Mouse (Mus musculus): Measurements from ENCODE around the gene Shq1. TPM values are rescaled to one million over a fixed set of nuclear protein-coding genes. Genes with fewer than 3 reads are reported as not detected.

The Shq1 gene
- 1 to 10 TPM; 8.5 to 8.6 TPM for total RNA-seq (2021)
- polyA plus RNA-seq (2012; rRNA removed) = 3.7 and 4.5 TPM in 2 replicates
- long read RNA-seq, transcript Shq1-204 (11 exons, 1,990 nt) = major isoform, 6 of 6 reads
- long read RNA-seq, partial matches to known transcripts = 0 of 6 reads
- long read RNA-seq, other reads (novel, unspliced or antisense) = 0 of 6 reads

GRCm38 (mm10) chr6:100670880-100671344 is at the start of gene Shq1:
Gene Shq1, minus strand, starts transcription at chr6:100671157.
- peak; percentile 92 for DNase-seq

GRCm38 (mm10) chr6:100720098-100720501 is 49.1 kb upstream of the Shq1 start:
- DNase-seq = no peak

GRCm38 (mm10) chr6:100716817-100717216 is 45.9 kb upstream of the Shq1 start:
- DNase-seq = no peak

GRCm38 (mm10) chr6:100716152-100716551 is 45.2 kb upstream of the Shq1 start:
- no peak for DNase-seq

- DNase-seq = no peak
These were observed 44.4 kb upstream of the Shq1 start for GRCm38 (mm10) chr6:100715296-100715828.

GRCm38 (mm10) chr6:100710866-100711265 is 39.9 kb upstream of the Shq1 start:
- no peak for DNase-seq

- no peak for DNase-seq
These were observed 39.2 kb upstream of the Shq1 start for GRCm38 (mm10) chr6:100710170-100710569.

GRCm38 (mm10) chr6:100709483-100709882 is 38.5 kb upstream of the Shq1 start:
- peak; percentile 81 for DNase-seq

- DNase-seq = no peak
These were observed 38.0 kb upstream of the Shq1 start for GRCm38 (mm10) chr6:100708996-100709395.

GRCm38 (mm10) chr6:100708248-100708647 is 37.3 kb upstream of the Shq1 start:
- DNase-seq = no peak

GRCm38 (mm10) chr6:100707557-100707956 is 36.6 kb upstream of the Shq1 start:
- no peak for DNase-seq

GRCm38 (mm10) chr6:100706861-100707260 is 35.9 kb upstream of the Shq1 start:
- DNase-seq = no peak

- DNase-seq = no peak
These were observed 34.4 kb upstream of the Shq1 start for GRCm38 (mm10) chr6:100705366-100705811.

- DNase-seq = peak; percentile 31
These were observed 33.8 kb upstream of the Shq1 start, which contains the start of gene Gxylt2 for GRCm38 (mm10) chr6:100704574-100705365. Gene Gxylt2, plus strand, starts transcription at chr6:100704734.

- no peak for DNase-seq
These were observed 33.2 kb upstream of the Shq1 start for GRCm38 (mm10) chr6:100704197-100704573.

GRCm38 (mm10) chr6:100700774-100701173 is 29.8 kb upstream of the Shq1 start:
- DNase-seq = no peak

GRCm38 (mm10) chr6:100699986-100700385 is 29.0 kb upstream of the Shq1 start:
- DNase-seq = no peak

- no peak for DNase-seq
These were observed 15.4 kb upstream of the Shq1 start for GRCm38 (mm10) chr6:100686341-100686740.

GRCm38 (mm10) chr6:100678636-100679035 is 7.7 kb upstream of the Shq1 start:
- DNase-seq = no peak

- DNase-seq = no peak
These were observed 5.5 kb upstream of the Shq1 start for GRCm38 (mm10) chr6:100676461-100676860.

GRCm38 (mm10) chr6:100674974-100675373 is 4.0 kb upstream of the Shq1 start:
- no peak for DNase-seq

- DNase-seq = no peak
These were observed 444 bp upstream of the Shq1 start for GRCm38 (mm10) chr6:100671401-100671800.

- peak; percentile 77 for DNase-seq
These were observed 551 bp downstream of the Shq1 start for GRCm38 (mm10) chr6:100670370-100670841.
